ENCODE assay signal across 8 mouse cellular contexts in the genomic region with DNA sequence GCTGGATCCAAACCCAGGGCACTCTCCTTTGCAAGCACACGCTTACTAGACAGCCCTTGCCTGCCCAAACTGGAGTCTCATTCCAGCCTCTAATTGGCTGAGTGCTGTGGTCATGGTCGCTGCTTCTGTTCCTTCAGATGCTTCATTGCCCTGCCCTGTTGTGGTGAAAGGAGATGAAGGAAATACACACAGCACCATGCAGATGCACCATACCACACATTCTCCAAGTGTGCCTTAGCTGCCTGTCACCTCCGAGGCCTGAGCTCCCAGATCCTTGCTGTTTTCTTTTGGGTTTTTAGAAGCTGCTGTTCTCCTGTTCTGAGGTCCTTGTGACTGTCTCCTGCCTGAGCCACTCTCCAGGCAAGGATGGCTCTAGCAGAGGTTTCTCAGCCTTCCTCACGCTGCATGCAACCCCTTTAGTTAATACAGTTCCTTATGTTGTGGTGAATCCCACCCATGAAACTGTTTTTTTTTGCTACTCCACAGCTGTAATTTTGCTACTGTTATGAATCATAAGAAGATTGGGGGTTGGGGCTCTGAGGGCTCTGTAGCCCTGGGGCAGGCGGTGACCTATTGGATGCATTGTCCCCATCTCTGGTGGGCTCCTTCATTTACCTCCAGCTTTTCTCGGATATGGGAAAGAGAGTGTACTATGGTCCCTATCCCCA. TPM values are rescaled to one million over a fixed set of nuclear protein-coding genes. Genes with fewer than 3 reads are reported as not detected.
DNase-seq lines count a peak whose midpoint lies in the region; ATAC-seq lines count a peak whose summit lies in the region.
"Had no signal": no experiment of that assay in that cellular context is flagged by ENCODE, and none has a peak within 500 bp of the region (broad histone marks: within the 10 kb centered on the region; RNA-seq: fewer than 3 reads in every experiment).

No protein-coding gene starts in this region.

- H3K27ac ChIP-seq in hindbrain, embryonic 12.5 days, result no peak overlapping the region
- no peak overlapping the region; the same call in 1 of the 2 replicates for H3K27ac ChIP-seq in midbrain, embryonic 14.5 days (replicated peaks; ENCODE audit: low read depth, low read length)

- peaks cover 91% of the 10 kb centered on the region for H3K4me1 ChIP-seq in hindbrain, embryonic 12.5 days
- peaks cover 77% of the 10 kb centered on the region for H3K4me1 ChIP-seq in midbrain, embryonic 14.5 days (ENCODE audit: control insufficient read depth, insufficient read depth, low read length)

- WGBS in hindbrain, embryonic 12.5 days, result 65% methylated on average over 6 of the region's 6 CpGs
- WGBS in midbrain, embryonic 14.5 days, result 65% methylated on average over 6 of the region's 6 CpGs

- H3K9me3 ChIP-seq in hindbrain, embryonic 12.5 days (replicated peaks), result no peaks in the 10 kb centered on the region
- no peaks in the 10 kb centered on the region for H3K9me3 ChIP-seq in midbrain, embryonic 14.5 days (ENCODE audit: control insufficient read depth, low read length)
- H3K9me3 ChIP-seq: heart, embryonic 12.5 days had no signal

- H3K9ac ChIP-seq in hindbrain, embryonic 12.5 days, result 0 out of 2 replicates have a peak overlapping the region, but pooled peaks have one; percentile 1
- H3K9ac ChIP-seq in midbrain, embryonic 14.5 days (replicated peaks; ENCODE audit: low read length), result 0 out of 2 replicates have a peak overlapping the region, but pooled peaks have one; percentile 14
- H3K9ac ChIP-seq: heart, embryonic 12.5 days had no signal

- no peaks in the 10 kb centered on the region for H3K27me3 ChIP-seq in hindbrain, embryonic 12.5 days
- H3K27me3 ChIP-seq in midbrain, embryonic 14.5 days (ENCODE audit: control insufficient read depth, insufficient read depth, low read length), result no peaks in the 10 kb centered on the region
- H3K27me3 ChIP-seq: heart, embryonic 12.5 days had no signal

- DNase-seq in 3T3-L1 (ENCODE audit: low read depth, low spot score), result peak; percentile 43
- DNase-seq in 416B (ENCODE audit: low read depth), result peak; percentile 31
- DNase-seq in midbrain, embryonic 14.5 days, result no peak
- DNase-seq in cerebellum, adult 8-10 months, result no peak
- no peak for DNase-seq in layer of hippocampus, postnatal 14 days (ENCODE audit: low spot score in 2 of 2)
- DNase-seq in kidney, adult 8-10 months, result no peak

- no peak for ATAC-seq in hindbrain, embryonic 12.5 days (ENCODE audit: low FRiP score)
- ATAC-seq in midbrain, embryonic 14.5 days (ENCODE audit: low FRiP score, low TSS enrichment), result no peak

- H3K4me3 ChIP-seq in hindbrain, embryonic 12.5 days, result no peak overlapping the region
- H3K4me3 ChIP-seq in midbrain, embryonic 14.5 days (replicated peaks; ENCODE audit: low read depth, low read length), result no peak overlapping the region
- H3K4me3 ChIP-seq: heart, embryonic 12.5 days had no signal

- H3K36me3 ChIP-seq in hindbrain, embryonic 12.5 days, result no peaks in the 10 kb centered on the region
- no peaks in the 10 kb centered on the region for H3K36me3 ChIP-seq in midbrain, embryonic 14.5 days (ENCODE audit: control insufficient read depth, insufficient read depth, low read length)
- H3K36me3 ChIP-seq: heart, embryonic 12.5 days had no signal

- H3K4me2 ChIP-seq in hindbrain, embryonic 12.5 days (replicated peaks), result peak overlapping the region; percentile 1
- H3K4me2 ChIP-seq in midbrain, embryonic 14.5 days (ENCODE audit: low read length), result peak overlapping the region; percentile 90
- H3K4me2 ChIP-seq: heart, embryonic 12.5 days had no signal

RNA-seq across cellular contexts. Expression of gene Kif21b, which starts 4.7 kb away (rescaled TPM):
- 39.1 and 44.7 TPM in 2 replicates for polyA plus RNA-seq in hindbrain, embryonic 12.5 days (2016; fragmentation: Nextera tagmentation; extraction: Ambion mirVana)
- 56.4 and 65.9 TPM in 2 replicates for polyA plus RNA-seq in midbrain, embryonic 14.5 days (2014; fragmentation: Nextera tagmentation; extraction: Ambion mirVana)
- total RNA-seq in layer of hippocampus, postnatal 14 days (2021), result 100 to 1,000 TPM in 1 of 2 experiments, 10 to 100 TPM in 1; 98.6 to 105 TPM

Comparison
In these comparisons a context has a peak if more than half of its experiments do, and no peak if none do; other contexts are left out.
1. DNase-seq: peak in 3T3-L1 (single experiment) and 416B (single experiment); none in midbrain, embryonic 14.5 days (single experiment), cerebellum, adult 8-10 months (single experiment), layer of hippocampus, postnatal 14 days (0 of 2) and kidney, adult 8-10 months (0 of 2).